Mouse (Mus musculus): Measurements from ENCODE around the gene Oosp2. TPM values are rescaled to one million over a fixed set of nuclear protein-coding genes. Genes with fewer than 3 reads are reported as not detected.

The Oosp2 gene
- total RNA-seq (2021), result not detected
- long read RNA-seq, experiment 1, result 0 reads
- long read RNA-seq, experiment 2, result 0 reads

DNA sequence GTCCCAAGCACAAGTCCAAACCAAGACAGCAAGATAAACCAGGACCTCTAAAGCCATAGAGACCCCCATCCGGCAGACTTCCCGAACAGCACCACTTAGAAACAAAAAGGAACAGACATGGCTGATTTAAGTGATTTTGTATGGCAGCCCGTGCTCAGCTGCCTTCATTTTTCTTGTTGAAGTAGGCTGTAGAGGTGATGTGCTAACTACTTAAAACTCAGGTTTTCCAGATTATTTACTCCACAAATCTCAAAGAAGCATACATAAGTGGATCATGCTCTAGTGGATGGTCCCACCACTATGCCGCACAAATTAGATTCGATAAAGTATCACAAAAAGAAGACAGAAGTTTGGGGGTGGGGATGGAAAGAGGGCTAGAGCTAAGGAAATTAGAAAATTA lies at the start of gene Oosp2:
Gene Oosp2, minus strand, starts transcription at position 101 of the 400 bp plus-strand sequence.
- no peak for DNase-seq
- intact Hi-C loops (cut with DNase I), result no loop called here

DNA sequence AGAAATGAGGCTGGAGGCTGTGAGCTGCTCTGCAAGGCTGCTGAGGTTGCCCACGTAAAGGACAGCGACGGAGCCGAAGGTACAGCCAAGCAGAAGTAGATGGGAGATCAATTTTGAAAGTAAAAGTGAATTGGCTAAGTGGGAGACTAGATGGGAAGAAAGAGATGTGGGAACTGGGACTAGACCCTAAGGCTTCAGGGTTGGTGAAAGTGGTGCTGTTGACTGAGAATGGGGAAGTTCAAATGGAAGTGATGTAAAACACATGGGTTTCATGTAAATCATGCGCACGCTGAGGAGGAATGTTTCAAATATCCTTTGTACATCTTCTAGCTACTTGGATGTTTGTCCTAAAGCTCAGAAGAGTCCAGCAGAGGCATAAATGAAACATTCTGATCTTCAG lies 38.0 kb upstream of the Oosp2 start:
- no peak for DNase-seq
- intact Hi-C loops (cut with DNase I), result no loop called here

DNA sequence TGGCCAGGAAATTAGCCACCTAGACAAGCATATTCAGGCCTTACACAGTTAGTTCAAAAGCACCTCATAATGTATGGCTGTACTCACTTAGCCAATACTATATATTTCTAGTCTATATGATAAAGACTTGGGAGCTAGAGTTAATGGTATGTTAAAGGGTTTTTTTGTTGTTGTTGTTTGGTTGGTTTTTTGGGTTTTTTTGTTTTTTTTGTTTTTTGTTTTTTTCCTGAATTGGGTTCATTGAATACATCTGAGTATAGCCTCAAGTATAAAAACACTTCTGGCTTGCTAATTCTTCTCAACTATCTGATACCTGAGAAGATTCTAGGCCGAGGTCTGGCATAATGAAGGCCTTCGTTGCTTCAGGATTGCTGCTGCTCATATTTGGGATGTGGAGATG lies 36.4 kb upstream of the Oosp2 start, which contains the start of gene Oosp3:
Gene Oosp3, plus strand, starts transcription at position 301 of the 400 bp plus-strand sequence.
- no peak for DNase-seq
- intact Hi-C loops (cut with DNase I), result no loop called here

- no peak for DNase-seq
- intact Hi-C loops (cut with DNase I), result no loop called here
These were observed 31.1 kb upstream of the Oosp2 start for GRCm38 (mm10) chr19:11691454-11691853.

DNA sequence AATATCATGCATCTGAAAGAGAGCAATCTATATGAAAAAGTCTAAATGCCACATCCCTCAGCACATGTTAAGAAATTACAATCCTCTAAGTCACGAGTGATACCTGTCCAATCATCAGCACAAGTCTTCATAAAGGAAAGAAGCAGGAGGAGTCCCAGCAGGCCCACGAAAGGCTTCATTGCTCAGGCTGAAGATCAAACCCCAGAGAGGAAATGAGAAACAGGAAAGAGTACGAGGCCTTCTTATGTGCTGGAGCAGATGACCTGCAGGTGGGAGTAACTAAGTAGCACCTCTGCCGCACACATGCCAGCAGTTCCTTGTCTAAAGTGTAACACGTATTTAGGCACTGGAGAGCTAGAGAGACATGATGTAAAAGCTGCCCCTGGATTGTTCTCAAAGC lies 30.5 kb upstream of the Oosp2 start, which contains the start of gene Oosp1:
Gene Oosp1, minus strand, starts transcription at position 312 of the 400 bp plus-strand sequence.
- intact Hi-C loops (cut with DNase I), result no loop called here
- no peak for DNase-seq

DNA sequence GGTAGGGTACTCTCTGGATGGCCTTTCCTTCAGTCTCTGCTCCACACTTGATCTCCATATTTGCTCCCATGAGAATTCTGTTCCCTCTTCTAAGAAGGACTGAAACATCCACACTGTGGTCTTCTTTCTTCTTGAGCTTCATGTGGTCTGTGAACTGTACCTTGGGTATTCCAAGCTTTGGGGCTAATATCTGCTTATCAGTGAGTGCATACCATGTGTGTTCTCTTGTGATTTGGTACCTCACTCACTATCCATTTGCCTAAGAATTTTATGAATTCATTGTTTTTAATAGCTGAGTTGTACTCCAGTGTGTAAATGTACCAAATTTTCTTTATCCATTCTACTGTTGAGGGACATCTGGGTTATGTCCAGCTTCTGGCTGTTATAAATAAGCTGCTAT lies 1.2 kb upstream of the Oosp2 start:
- DNase-seq, result no peak
- intact Hi-C loops (cut with DNase I), result no loop called here

GRCm38 (mm10) chr19:11659142-11659541 lies 1.2 kb downstream of the Oosp2 start:
- intact Hi-C loops (cut with DNase I), result no loop called here
- DNase-seq, result no peak

- DNase-seq, result no peak
- intact Hi-C loops (cut with DNase I), result no loop called here
These were observed 10.8 kb downstream of the Oosp2 start for GRCm38 (mm10) chr19:11649564-11649963.

DNA sequence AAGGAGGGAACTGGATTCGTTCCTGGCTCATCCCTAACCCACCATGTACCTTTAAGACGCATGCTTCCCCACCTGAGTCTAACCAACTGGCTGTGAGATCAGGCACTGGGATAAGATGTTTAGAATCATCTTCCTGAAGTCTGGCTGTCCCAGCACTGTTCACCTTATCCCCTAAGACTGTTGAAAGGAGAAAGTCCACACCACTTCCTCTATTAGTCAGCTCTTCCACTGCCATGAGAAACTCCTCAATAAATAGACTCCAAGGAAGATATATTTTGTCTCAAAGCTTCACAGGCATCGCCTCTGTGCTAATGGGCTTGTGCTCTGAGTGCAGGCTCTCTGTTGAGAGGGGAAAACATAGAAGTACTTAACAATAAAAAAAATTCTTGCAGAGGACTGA lies 14.2 kb downstream of the Oosp2 start:
- intact Hi-C loops (cut with DNase I), result no loop called here
- DNase-seq, result no peak

GRCm38 (mm10) chr19:11640732-11641131 lies 19.6 kb downstream of the Oosp2 start, which contains the start of gene Ms4a3:
Gene Ms4a3, minus strand, starts transcription at chr19:11640851.
- no peak for DNase-seq
- intact Hi-C loops (cut with DNase I), result no loop called here

GRCm38 (mm10) chr19:11639038-11639437 lies 21.3 kb downstream of the Oosp2 start:
- intact Hi-C loops (cut with DNase I), result no loop called here
- DNase-seq, result no peak

DNA sequence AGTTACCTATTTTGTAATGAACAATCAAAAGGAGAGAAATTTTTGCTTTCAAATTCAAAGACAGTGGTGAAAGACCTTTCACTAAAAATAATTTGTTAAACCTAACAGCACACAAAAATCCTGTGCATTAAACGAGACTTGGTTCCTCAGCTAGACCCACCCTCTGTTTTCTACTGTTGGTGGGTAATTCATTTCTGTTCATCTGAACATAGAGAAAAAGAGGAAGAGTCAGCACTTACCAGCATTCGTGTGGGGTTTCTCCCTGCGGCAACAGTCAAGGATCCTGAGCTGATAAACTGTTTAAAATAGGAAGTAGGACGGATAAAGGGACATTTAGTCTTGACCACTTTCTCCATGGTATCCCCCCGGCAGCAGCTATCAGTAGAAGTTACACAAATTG lies 24.8 kb downstream of the Oosp2 start:
- no peak for DNase-seq
- intact Hi-C loops (cut with DNase I), result no loop called here

DNA sequence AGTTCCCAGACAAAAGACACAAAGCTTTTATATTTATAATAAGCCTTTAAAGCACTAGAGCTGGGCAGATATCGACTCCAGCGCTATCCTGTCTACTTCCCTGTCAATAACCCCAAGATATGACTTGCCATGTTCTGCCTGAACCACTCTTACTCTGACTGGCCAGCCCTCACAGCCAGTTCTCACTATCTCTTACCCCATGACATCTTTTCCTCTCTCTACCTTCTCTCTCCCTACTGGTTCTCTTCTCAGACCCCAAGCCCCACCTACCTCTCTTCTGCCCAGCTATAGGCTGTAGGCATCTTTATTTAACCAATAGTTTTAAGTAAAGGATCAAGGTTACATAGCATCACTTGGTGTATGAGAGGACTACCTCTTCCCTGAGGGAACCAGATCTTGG lies 26.0 kb downstream of the Oosp2 start:
- no peak for DNase-seq
- intact Hi-C loops (cut with DNase I), result no loop called here

- DNase-seq, result no peak
- intact Hi-C loops (cut with DNase I), result no loop called here
These were observed 26.6 kb downstream of the Oosp2 start for GRCm38 (mm10) chr19:11633732-11634131.

- no peak for DNase-seq
- intact Hi-C loops (cut with DNase I), result no loop called here
These were observed 35.1 kb downstream of the Oosp2 start for GRCm38 (mm10) chr19:11625231-11625630.

- intact Hi-C loops (cut with DNase I), result no loop called here
- no peak for DNase-seq
These were observed 35.6 kb downstream of the Oosp2 start for GRCm38 (mm10) chr19:11624800-11625199.

- intact Hi-C loops (cut with DNase I), result no loop called here
These were observed 36.8 kb downstream of the Oosp2 start, which contains the start of gene Ms4a2 for GRCm38 (mm10) chr19:11623551-11623950. Gene Ms4a2, minus strand, starts transcription at chr19:11623719.

DNA sequence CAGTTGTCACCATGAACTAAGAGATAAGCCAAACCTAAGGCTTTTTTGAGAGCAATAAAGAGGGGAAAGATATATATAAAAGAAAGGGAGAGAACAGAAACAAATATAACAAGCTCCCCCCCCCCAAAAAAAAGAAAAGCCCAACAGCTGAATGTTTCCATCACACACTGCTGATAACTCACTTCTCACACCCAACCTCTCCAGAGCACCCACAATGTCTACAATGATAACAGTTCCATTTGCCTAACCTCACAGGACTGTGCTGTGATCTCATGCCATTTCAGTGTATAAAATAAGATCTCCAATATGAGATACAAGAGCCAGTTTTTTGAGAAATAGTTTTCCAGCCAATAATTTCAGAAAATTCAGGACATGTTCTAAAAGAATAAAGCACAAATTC lies 42.4 kb downstream of the Oosp2 start:
- intact Hi-C loops (cut with DNase I), result no loop called here

More at GRCm38 (mm10) chr19:11623551-11623950, 36.8 kb downstream of the Oosp2 start, which contains the start of gene Ms4a2:
- DNase-seq, result no peak

GRCm38 (mm10) chr19:11614805-11615204 lies 45.6 kb downstream of the Oosp2 start:
- DNase-seq, result no peak
- intact Hi-C loops (cut with DNase I), result no loop called here

More for the DNA sequence above, 42.4 kb downstream of the Oosp2 start:
- DNase-seq, result no peak

DNA sequence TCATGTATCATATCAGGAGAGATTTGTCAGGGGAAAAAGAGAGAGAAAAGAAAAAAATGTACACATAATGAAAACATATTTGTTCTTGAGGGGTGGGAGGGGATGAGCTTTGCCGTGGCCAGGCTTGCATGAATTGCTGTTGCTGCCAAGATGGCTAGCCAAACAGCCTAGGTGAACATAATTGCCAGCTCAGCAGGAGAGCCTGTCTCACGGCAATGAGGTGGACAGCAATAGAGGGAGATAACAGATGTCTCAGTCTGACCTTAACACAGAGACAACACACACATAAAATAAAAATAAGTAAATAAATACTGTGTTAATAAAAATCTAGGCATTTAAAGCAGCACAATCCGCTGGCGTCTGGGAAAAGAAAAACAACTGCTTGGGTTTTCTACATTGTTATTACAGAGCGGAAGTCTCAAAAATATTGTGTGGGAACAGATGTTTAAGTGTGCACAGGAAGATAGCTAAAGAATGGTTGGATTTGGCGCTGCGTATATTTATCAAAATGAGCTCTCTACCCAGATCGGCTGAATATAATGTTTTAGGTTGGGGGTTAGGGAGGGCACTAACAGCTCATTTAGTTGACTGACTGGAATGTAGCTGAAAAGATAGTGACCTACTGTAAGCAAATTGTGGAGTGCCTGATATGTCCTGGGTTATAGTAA lies 46.4 kb downstream of the Oosp2 start:
- intact Hi-C loops (cut with DNase I), result no loop called here
- DNase-seq, result no peak

DNA sequence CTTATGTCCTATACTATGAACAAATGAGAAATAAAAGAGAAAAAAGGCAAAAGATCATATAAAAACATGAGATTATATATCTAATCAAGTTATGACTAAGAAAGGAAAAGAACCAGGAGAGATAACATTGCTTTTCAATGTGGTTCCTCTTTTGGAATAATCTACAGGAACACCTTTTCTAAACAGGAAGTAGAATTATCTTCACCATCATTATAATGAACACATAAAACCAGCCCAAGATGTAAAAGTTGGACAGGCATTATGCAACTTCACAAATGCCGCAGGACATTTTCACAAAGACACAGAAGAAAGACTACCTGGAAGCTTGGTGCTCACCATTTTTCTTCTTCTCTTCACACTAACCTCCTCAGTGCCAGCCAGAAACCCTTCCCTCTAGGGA lies 47.3 kb downstream of the Oosp2 start:
- no peak for DNase-seq
- intact Hi-C loops (cut with DNase I), result no loop called here

GRCm38 (mm10) chr19:11612293-11612692 lies 48.1 kb downstream of the Oosp2 start:
- intact Hi-C loops (cut with DNase I), result no loop called here
- no peak for DNase-seq

Measured in heart, postnatal 14 days (tissue).